Mouse (Mus musculus): Measurements from ENCODE around the gene Wdsub1.

The Wdsub1 gene

DNA sequence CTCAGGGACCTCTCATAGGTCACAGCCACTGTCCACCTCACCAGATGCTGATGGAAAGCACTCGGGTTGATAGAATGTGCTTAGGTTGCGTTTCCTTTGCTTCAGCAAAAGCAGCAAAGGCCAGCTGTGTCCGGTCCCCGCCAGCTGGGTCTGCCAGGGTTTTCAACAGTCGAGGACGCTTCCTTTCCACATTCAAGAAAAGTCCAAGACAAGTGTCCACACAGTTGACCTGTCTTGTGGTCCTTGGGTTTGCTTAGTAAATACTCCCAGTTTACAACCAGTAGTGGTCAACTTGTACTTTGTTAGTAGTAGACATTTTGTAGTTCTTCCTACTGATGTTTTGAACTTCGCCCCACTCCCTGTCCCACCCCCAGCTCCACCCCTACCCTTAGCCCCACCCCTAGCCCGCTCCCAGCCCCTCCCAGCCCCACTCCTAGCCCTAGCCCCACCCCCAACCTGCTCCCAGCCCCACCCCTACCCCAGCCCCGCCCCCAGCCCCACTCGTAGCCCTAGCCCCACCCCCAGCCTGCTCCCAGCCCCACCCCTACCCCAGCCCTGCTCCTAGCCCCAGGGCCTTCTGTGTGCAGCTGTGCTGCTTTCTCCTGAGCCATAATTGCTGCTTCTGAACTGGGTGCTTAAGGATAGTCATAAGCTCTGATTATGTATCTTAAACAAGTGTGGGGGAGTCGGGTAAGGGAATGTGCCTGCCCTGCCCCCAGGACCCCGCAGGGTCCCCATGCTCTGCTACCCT, 41.0 kb downstream of the Wdsub1 start:
- no peak for DNase-seq

DNA sequence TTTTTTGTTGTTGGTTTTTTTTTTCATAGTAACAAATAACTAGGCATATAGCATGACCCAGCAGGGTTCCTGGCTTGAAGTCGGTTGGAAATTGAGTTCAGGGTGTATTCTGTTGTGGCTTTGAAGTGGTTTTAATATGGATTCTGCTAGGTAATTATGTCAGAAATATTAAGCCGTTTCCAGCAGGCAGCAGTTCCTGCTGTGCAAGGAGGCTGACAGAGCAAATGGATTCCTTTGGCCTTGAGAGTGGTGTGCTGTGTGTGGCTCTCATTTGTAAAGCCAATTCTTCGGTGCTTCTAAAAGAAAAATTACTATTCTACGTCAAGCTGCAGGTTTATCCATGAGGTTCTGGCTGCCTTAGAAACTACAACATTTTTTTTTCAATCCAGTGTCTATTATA, 42.2 kb downstream of the Wdsub1 start:
- DNase-seq, result no peak

- no peak for DNase-seq
Measured at GRCm38 (mm10) chr2:59839755-59840154, 42.6 kb downstream of the Wdsub1 start.

DNA sequence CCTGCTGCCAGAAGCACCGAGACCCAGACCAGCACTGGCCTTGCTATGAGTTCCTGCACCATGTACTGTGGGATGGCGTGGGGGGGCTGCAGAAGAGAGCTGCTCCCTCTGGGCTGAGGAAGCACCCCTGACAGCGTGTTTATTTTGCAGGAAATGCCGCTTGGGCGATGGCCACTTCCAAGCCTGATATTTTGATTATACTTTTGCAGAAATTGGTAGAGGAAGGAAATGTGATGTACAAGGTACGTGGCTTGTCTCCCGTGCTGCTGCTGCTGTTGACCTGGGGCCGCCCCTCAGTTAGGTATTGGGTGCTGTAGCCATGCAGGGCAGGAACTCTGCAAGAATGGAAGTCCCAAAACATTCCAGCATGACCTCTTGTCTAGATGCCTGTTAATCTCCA, 43.6 kb downstream of the Wdsub1 start:
- DNase-seq, result no peak

DNA sequence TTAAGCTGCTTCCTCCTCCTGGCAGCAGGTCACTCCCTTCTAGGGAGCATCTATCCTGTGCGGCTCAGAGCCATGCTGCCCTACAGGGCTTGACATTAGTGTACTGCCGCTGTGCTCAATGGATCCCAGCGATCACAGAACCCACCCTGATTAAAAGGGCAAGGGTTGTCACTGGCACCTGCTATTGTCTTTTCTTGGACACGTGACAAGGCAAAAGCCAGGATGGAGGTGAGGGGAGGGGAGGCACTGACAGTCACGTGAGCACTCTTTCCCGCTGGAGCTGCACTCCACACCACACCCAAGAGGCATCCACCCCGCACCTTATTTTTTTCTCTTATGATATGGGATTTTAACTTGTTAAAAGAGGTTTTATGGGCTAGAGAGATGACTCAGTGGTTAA, 50.6 kb downstream of the Wdsub1 start:
- DNase-seq, result no peak

- DNase-seq, result no peak
Measured at GRCm38 (mm10) chr2:59830940-59831339, 51.5 kb downstream of the Wdsub1 start.

- no peak for DNase-seq
Measured at GRCm38 (mm10) chr2:59830151-59830550, 52.2 kb downstream of the Wdsub1 start.

DNA sequence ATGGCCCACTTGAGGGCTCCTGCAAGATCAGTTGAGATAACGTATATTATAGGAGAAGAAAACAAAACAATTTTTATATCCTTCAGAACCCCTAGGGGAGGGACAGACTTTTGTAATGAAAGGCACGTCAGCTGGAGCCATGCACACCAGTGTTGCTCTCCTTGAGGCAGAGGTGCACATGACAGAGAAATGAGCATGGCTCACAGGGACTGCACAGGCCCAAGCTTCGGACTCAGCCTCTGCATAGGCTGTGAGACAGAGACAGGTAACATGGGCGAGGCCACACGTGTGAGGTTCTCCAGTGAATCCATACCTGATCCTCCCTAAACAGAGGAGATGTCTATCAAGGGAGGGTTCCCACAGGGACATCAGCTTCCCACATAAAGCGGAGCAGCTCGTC, 52.7 kb downstream of the Wdsub1 start:
- no peak for DNase-seq

GRCm38 (mm10) chr2:59828777-59829508, 53.4 kb downstream of the Wdsub1 start:
- no peak for DNase-seq

GRCm38 (mm10) chr2:59828103-59828655, 54.2 kb downstream of the Wdsub1 start:
- no peak for DNase-seq

DNA sequence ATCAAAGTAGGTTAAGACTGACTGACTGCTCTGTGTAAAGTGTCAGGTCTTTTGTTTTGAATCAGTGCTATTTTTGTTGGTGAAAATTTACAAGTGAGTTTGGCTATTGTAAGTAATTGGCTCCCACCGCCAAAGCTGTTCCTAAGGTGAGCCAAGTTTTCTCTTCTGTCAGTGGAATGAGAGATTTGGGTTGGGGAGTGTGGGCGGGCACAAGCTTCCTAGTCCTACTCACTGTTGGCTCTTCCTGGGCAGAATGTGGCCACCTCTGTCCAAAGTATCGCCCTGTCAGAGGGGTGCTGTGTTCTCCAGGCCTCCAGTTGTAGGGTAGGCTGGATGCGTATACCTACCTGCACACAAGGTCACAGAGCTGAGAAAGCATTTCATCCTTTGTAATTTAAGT, 57.0 kb downstream of the Wdsub1 start:
- no peak for DNase-seq

- no peak for DNase-seq
Measured at GRCm38 (mm10) chr2:59824289-59824688, 58.1 kb downstream of the Wdsub1 start.

- no peak for DNase-seq
Measured at GRCm38 (mm10) chr2:59821044-59821443, 61.3 kb downstream of the Wdsub1 start.

- no peak for DNase-seq
Measured at GRCm38 (mm10) chr2:59820088-59820487, 62.3 kb downstream of the Wdsub1 start.

DNA sequence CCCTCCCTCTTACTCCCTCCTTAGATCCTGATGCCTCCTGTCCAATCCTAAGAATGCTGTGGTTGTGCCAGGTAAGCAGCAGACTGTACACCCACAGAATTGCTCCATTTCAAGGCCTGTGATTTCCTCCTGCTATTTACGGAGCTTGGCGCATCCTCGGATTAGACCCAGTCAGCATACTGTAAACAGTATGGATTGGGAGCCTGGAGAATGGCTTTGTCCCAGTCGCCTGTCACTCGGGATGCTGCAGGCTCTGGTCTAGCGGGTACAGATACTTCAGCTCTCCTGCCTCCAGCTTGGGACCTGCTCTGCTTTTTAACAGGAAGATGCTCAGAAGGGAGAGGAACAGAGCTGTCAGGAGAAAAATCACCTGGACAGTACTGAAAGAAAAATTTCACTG, 63.0 kb downstream of the Wdsub1 start:
- DNase-seq, result no peak

GRCm38 (mm10) chr2:59818663-59819062, 63.7 kb downstream of the Wdsub1 start:
- DNase-seq, result no peak

DNA sequence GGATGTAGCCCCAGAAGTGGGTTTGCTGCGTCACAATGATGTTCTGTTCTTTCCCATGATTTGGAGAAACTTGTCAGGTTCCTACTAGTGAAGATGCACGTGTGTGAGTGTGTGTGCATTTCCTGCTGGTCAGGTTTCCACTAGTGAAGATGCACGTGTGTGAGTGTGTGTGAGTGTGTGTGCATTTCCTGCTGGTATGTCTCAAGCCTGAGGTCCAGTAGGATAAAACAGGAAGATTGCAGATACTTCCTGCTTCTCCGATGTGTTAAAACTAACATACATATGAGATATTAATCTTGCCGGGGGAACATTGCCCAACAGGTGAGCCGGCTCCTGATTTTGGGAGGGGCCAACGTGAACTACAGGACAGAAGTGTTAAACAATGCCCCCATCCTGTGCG, 67.4 kb downstream of the Wdsub1 start:
- DNase-seq, result no peak

- no peak for DNase-seq
Measured at GRCm38 (mm10) chr2:59813457-59813856, 68.9 kb downstream of the Wdsub1 start.

DNA sequence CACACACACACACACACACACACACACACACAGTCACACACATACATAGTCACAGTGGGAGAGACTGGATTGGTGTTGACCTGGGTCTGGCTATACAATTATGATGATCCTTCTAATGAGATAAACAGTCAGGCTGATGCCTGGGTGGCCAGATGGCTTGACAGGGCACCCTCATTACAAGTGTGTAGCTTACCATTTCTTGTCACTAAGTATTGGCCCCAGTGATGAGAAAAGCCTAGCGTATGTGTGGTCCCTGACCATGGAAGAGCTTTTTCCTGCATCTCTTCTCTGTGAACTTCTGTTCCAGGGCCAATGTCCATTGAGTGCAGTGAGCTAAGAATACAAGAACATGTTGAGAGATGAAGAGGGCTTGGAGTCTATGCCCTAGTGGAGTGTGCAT, 69.8 kb downstream of the Wdsub1 start:
- DNase-seq, result no peak

- DNase-seq, result no peak
Measured at GRCm38 (mm10) chr2:59811247-59811646, 71.1 kb downstream of the Wdsub1 start.

- DNase-seq, result no peak
Measured at GRCm38 (mm10) chr2:59810039-59810438, 72.4 kb downstream of the Wdsub1 start.

GRCm38 (mm10) chr2:59808608-59809007, 73.8 kb downstream of the Wdsub1 start:
- no peak for DNase-seq

- DNase-seq, result no peak
Measured at GRCm38 (mm10) chr2:59806038-59806437, 76.4 kb downstream of the Wdsub1 start.

- DNase-seq, result no peak
Measured at GRCm38 (mm10) chr2:59805595-59805994, 76.8 kb downstream of the Wdsub1 start.

Measured in right cerebral cortex, postnatal 4 days (tissue).